Mouse (Mus musculus) megakaryocyte, embryonic 14.5 days (primary cell): ENCODE results near the gene Psmb7.

Experiments
- FLI1 ChIP-seq: IDR thresholded peaks from 2 replicates; pipeline ENCODE4 v1.6.1; 2012; ENCODE audit warnings: low read length, inconsistent platforms, mixed read lengths
- GATA1 ChIP-seq: IDR thresholded peaks from 3 replicates; pipeline ENCODE4 v1.6.1; 2012; ENCODE audit warnings: mixed read lengths, low read length, inconsistent platforms, borderline replicate concordance

DNA sequence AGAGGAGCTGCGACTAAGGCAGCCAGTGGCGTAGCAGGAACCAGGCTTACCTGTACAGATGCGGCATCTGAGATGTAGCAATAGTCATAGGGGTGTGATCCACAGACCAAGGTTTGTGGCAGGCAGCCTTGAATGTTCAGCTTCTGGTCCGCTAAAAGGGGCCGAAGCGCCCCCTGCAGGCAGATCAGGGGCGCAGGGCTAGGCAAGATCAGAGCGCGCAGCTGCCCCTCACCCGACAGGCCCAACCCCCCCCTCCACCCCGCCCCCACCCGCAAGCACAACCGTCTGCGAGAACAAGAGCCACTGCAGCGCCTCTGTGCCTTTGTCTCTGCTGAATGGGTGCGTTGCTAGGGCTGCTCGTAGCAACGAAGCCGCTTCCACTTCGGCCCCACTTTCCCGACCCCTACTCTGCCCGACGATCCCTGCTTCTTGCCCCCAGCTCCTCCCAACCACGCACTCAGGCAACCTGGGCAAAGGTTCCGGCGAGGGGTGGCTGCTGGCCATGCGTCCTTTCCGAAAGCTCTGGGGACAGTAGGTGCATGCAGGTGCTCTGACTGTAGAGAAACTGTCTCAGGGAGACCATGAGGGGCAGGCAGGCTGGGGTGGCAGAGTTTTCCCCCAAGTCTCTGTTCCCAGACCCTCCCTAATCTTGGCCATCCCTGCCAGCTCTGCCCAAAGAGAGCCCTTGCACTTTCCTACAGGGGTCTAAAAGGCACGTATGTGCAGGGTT is 45.1 kb upstream of the Psmb7 start:
- TF ChIP-seq GATA1 (no peak), FLI1 (no peak)
